Mouse (Mus musculus): ENCODE measurements around the gene Olfr957. TPM values are rescaled to one million over a fixed set of nuclear protein-coding genes. Genes with fewer than 3 reads are reported as not detected.

The Olfr957 gene
- polyA plus RNA-seq, 1 experiment: not detected

Other genes starting within 250 kb of the Olfr957 start
- not detected for gene Olfr945, start 239.0 kb downstream of the Olfr957 start, polyA plus RNA-seq (2012; fragmentation: generic; extraction: Trizol)
- not detected for gene Olfr948, start 189.8 kb downstream of the Olfr957 start, polyA plus RNA-seq (2012; fragmentation: generic; extraction: Trizol)
- gene Olfr951, start 128.4 kb downstream of the Olfr957 start, polyA plus RNA-seq (2012; fragmentation: generic; extraction: Trizol): not detected
- gene Olfr952, start 88.7 kb downstream of the Olfr957 start, polyA plus RNA-seq (2012; fragmentation: generic; extraction: Trizol): not detected
- not detected for gene Olfr954, start 59.1 kb downstream of the Olfr957 start, polyA plus RNA-seq (2012; fragmentation: generic; extraction: Trizol)
- not detected for gene Olfr955, start 43.9 kb downstream of the Olfr957 start, polyA plus RNA-seq (2012; fragmentation: generic; extraction: Trizol)
- gene Olfr44, start 21.8 kb downstream of the Olfr957 start, polyA plus RNA-seq (2012; fragmentation: generic; extraction: Trizol): not detected
- not detected for gene Olfr958, start 38.2 kb upstream of the Olfr957 start, polyA plus RNA-seq (2012; fragmentation: generic; extraction: Trizol)
- not detected for gene Olfr959, start 59.8 kb upstream of the Olfr957 start, polyA plus RNA-seq (2012; fragmentation: generic; extraction: Trizol)
- not detected for gene AW551984, start 88.6 kb upstream of the Olfr957 start, polyA plus RNA-seq (2012; fragmentation: generic; extraction: Trizol)
- not detected for gene Olfr148, start 94.8 kb upstream of the Olfr957 start, polyA plus RNA-seq (2012; fragmentation: generic; extraction: Trizol)
- not detected for gene Olfr960, start 105.6 kb upstream of the Olfr957 start, polyA plus RNA-seq (2012; fragmentation: generic; extraction: Trizol)
- not detected for gene Olfr961, start 129.3 kb upstream of the Olfr957 start, polyA plus RNA-seq (2012; fragmentation: generic; extraction: Trizol)
- not detected for gene Olfr963, start 151.4 kb upstream of the Olfr957 start, polyA plus RNA-seq (2012; fragmentation: generic; extraction: Trizol)
- gene Olfr149, start 191.3 kb upstream of the Olfr957 start, polyA plus RNA-seq (2012; fragmentation: generic; extraction: Trizol): 0.04 TPM
- not detected for gene Olfr965, start 195.5 kb upstream of the Olfr957 start, polyA plus RNA-seq (2012; fragmentation: generic; extraction: Trizol)
- gene Olfr150, start 215.2 kb upstream of the Olfr957 start, polyA plus RNA-seq (2012; fragmentation: generic; extraction: Trizol): not detected
- not detected for gene Olfr967, start 230.4 kb upstream of the Olfr957 start, polyA plus RNA-seq (2012; fragmentation: generic; extraction: Trizol)

All from C2C12 (cell line).